Mouse (Mus musculus): Measurements from ENCODE around the gene Olfr1156. TPM values are rescaled to one million over a fixed set of nuclear protein-coding genes. Genes with fewer than 3 reads are reported as not detected.

The Olfr1156 gene
- polyA plus RNA-seq (2014; fragmentation: Illumina TruSeq; extraction: RNeasy Lipid Tissue Mini Kit (QIAGEN cat#74804); ENCODE audit: low read depth, low replicate concordance), result not detected

GRCm38 (mm10) chr2:87953000-87953399 lies at the start of gene Olfr1156:
TSS of gene Olfr1156 (minus strand) at chr2:87953100.

GRCm38 (mm10) chr2:87989813-87990212 lies 36.9 kb upstream of the Olfr1156 start, which contains the start of gene Olfr1158:
TSS of gene Olfr1158 (plus strand) at chr2:87990113.

GRCm38 (mm10) chr2:87974563-87974962 lies 21.7 kb upstream of the Olfr1156 start, which contains the start of gene Olfr74:
TSS of gene Olfr74 (minus strand) at chr2:87974663.

GRCm38 (mm10) chr2:87968199-87968598 lies 15.3 kb upstream of the Olfr1156 start, which contains the start of gene Olfr1157:
TSS of gene Olfr1157 (minus strand) at chr2:87968299.

GRCm38 (mm10) chr2:87945037-87945436 lies 7.9 kb downstream of the Olfr1156 start, which contains the start of gene Olfr1155:
TSS of gene Olfr1155 (minus strand) at chr2:87945137.

GRCm38 (mm10) chr2:87905066-87905465 lies 47.8 kb downstream of the Olfr1156 start, which contains the start of gene Olfr1154:
TSS of gene Olfr1154 (minus strand) at chr2:87905166.

Other genes starting within 250 kb of the Olfr1156 start
- gene Olfr1137, start 239.9 kb downstream of the Olfr1156 start, polyA plus RNA-seq (2014; fragmentation: Illumina TruSeq; extraction: RNeasy Lipid Tissue Mini Kit (QIAGEN cat#74804); ENCODE audit: low read depth, low replicate concordance), result not detected
- gene Olfr1138, start 213.1 kb downstream of the Olfr1156 start, polyA plus RNA-seq (2014; fragmentation: Illumina TruSeq; extraction: RNeasy Lipid Tissue Mini Kit (QIAGEN cat#74804); ENCODE audit: low read depth, low replicate concordance), result not detected
- gene Olfr1140, start 209.3 kb downstream of the Olfr1156 start, polyA plus RNA-seq (2014; fragmentation: Illumina TruSeq; extraction: RNeasy Lipid Tissue Mini Kit (QIAGEN cat#74804); ENCODE audit: low read depth, low replicate concordance), result not detected
- not detected for gene Olfr1141, start 199.1 kb downstream of the Olfr1156 start, polyA plus RNA-seq (2014; fragmentation: Illumina TruSeq; extraction: RNeasy Lipid Tissue Mini Kit (QIAGEN cat#74804); ENCODE audit: low read depth, low replicate concordance)
- not detected for gene Olfr152, start 173.6 kb downstream of the Olfr1156 start, polyA plus RNA-seq (2014; fragmentation: Illumina TruSeq; extraction: RNeasy Lipid Tissue Mini Kit (QIAGEN cat#74804); ENCODE audit: low read depth, low replicate concordance)
- gene Olfr1143, start 152.5 kb downstream of the Olfr1156 start, polyA plus RNA-seq (2014; fragmentation: Illumina TruSeq; extraction: RNeasy Lipid Tissue Mini Kit (QIAGEN cat#74804); ENCODE audit: low read depth, low replicate concordance), result not detected
- gene Olfr1145, start 143.3 kb downstream of the Olfr1156 start, polyA plus RNA-seq (2014; fragmentation: Illumina TruSeq; extraction: RNeasy Lipid Tissue Mini Kit (QIAGEN cat#74804); ENCODE audit: low read depth, low replicate concordance), result not detected
- not detected for gene Olfr1148, start 122.6 kb downstream of the Olfr1156 start, polyA plus RNA-seq (2014; fragmentation: Illumina TruSeq; extraction: RNeasy Lipid Tissue Mini Kit (QIAGEN cat#74804); ENCODE audit: low read depth, low replicate concordance)
- not detected for gene Olfr1150-ps1, start 109.1 kb downstream of the Olfr1156 start, polyA plus RNA-seq (2014; fragmentation: Illumina TruSeq; extraction: RNeasy Lipid Tissue Mini Kit (QIAGEN cat#74804); ENCODE audit: low read depth, low replicate concordance)
- not detected for gene Olfr1151, start 97.2 kb downstream of the Olfr1156 start, polyA plus RNA-seq (2014; fragmentation: Illumina TruSeq; extraction: RNeasy Lipid Tissue Mini Kit (QIAGEN cat#74804); ENCODE audit: low read depth, low replicate concordance)
- not detected for gene Olfr1152, start 86.6 kb downstream of the Olfr1156 start, polyA plus RNA-seq (2014; fragmentation: Illumina TruSeq; extraction: RNeasy Lipid Tissue Mini Kit (QIAGEN cat#74804); ENCODE audit: low read depth, low replicate concordance)
- gene Olfr1153, start 58.1 kb downstream of the Olfr1156 start, polyA plus RNA-seq (2014; fragmentation: Illumina TruSeq; extraction: RNeasy Lipid Tissue Mini Kit (QIAGEN cat#74804); ENCODE audit: low read depth, low replicate concordance), result not detected
- gene Olfr1154, start 47.9 kb downstream of the Olfr1156 start, polyA plus RNA-seq (2014; fragmentation: Illumina TruSeq; extraction: RNeasy Lipid Tissue Mini Kit (QIAGEN cat#74804); ENCODE audit: low read depth, low replicate concordance), result not detected
- not detected for gene Olfr1155, start 8.0 kb downstream of the Olfr1156 start, polyA plus RNA-seq (2014; fragmentation: Illumina TruSeq; extraction: RNeasy Lipid Tissue Mini Kit (QIAGEN cat#74804); ENCODE audit: low read depth, low replicate concordance)
- not detected for gene Olfr1157, start 15.2 kb upstream of the Olfr1156 start, polyA plus RNA-seq (2014; fragmentation: Illumina TruSeq; extraction: RNeasy Lipid Tissue Mini Kit (QIAGEN cat#74804); ENCODE audit: low read depth, low replicate concordance)
- gene Olfr74, start 21.6 kb upstream of the Olfr1156 start, polyA plus RNA-seq (2014; fragmentation: Illumina TruSeq; extraction: RNeasy Lipid Tissue Mini Kit (QIAGEN cat#74804); ENCODE audit: low read depth, low replicate concordance), result not detected
- gene Olfr1158, start 37.0 kb upstream of the Olfr1156 start, polyA plus RNA-seq (2014; fragmentation: Illumina TruSeq; extraction: RNeasy Lipid Tissue Mini Kit (QIAGEN cat#74804); ENCODE audit: low read depth, low replicate concordance), result not detected
- gene Olfr1160, start 55.2 kb upstream of the Olfr1156 start, polyA plus RNA-seq (2014; fragmentation: Illumina TruSeq; extraction: RNeasy Lipid Tissue Mini Kit (QIAGEN cat#74804); ENCODE audit: low read depth, low replicate concordance), result not detected
- not detected for gene Olfr1161, start 69.7 kb upstream of the Olfr1156 start, polyA plus RNA-seq (2014; fragmentation: Illumina TruSeq; extraction: RNeasy Lipid Tissue Mini Kit (QIAGEN cat#74804); ENCODE audit: low read depth, low replicate concordance)
- gene Olfr73, start 84.6 kb upstream of the Olfr1156 start, polyA plus RNA-seq (2014; fragmentation: Illumina TruSeq; extraction: RNeasy Lipid Tissue Mini Kit (QIAGEN cat#74804); ENCODE audit: low read depth, low replicate concordance), result not detected
- gene Olfr1162, start 98.0 kb upstream of the Olfr1156 start, polyA plus RNA-seq (2014; fragmentation: Illumina TruSeq; extraction: RNeasy Lipid Tissue Mini Kit (QIAGEN cat#74804); ENCODE audit: low read depth, low replicate concordance), result not detected
- not detected for gene Olfr1163, start 118.7 kb upstream of the Olfr1156 start, polyA plus RNA-seq (2014; fragmentation: Illumina TruSeq; extraction: RNeasy Lipid Tissue Mini Kit (QIAGEN cat#74804); ENCODE audit: low read depth, low replicate concordance)
- gene Olfr1164, start 140.9 kb upstream of the Olfr1156 start, polyA plus RNA-seq (2014; fragmentation: Illumina TruSeq; extraction: RNeasy Lipid Tissue Mini Kit (QIAGEN cat#74804); ENCODE audit: low read depth, low replicate concordance), result not detected
- gene Olfr1166, start 175.2 kb upstream of the Olfr1156 start, polyA plus RNA-seq (2014; fragmentation: Illumina TruSeq; extraction: RNeasy Lipid Tissue Mini Kit (QIAGEN cat#74804); ENCODE audit: low read depth, low replicate concordance), result not detected
- not detected for gene Olfr1167, start 202.1 kb upstream of the Olfr1156 start, polyA plus RNA-seq (2014; fragmentation: Illumina TruSeq; extraction: RNeasy Lipid Tissue Mini Kit (QIAGEN cat#74804); ENCODE audit: low read depth, low replicate concordance)
- gene Olfr1168, start 228.8 kb upstream of the Olfr1156 start, polyA plus RNA-seq (2014; fragmentation: Illumina TruSeq; extraction: RNeasy Lipid Tissue Mini Kit (QIAGEN cat#74804); ENCODE audit: low read depth, low replicate concordance), result not detected

Measured in liver, adult 10 weeks (tissue).